Mouse (Mus musculus): Measurements from ENCODE around the gene Ctnna3. TPM values are rescaled to one million over a fixed set of nuclear protein-coding genes. Genes with fewer than 3 reads are reported as not detected.

Ctnna3 gene
- total and polyA plus RNA-seq, 3 experiments = not detected

GRCm38 (mm10) chr10:64543647-64544046 lies 1113.7 kb downstream of the Ctnna3 start:
- Histone ChIP-seq H3K9ac (ENCODE audit: control insufficient read depth, low read depth, low read length, poor library complexity, severe bottlenecking) (no peak overlapping the region), H3K27me3 (ENCODE audit: control insufficient read depth in 1 of 2, insufficient read depth in 2 of 2, low read length in 2 of 2) (no peaks in the 10 kb centered on the region), H3K4me3 (ENCODE audit: control insufficient read depth in 1 of 2, insufficient read depth in 1 of 2, low read depth in 2 of 2, low read length in 2 of 2) (no peak overlapping the region), H3K36me3 (ENCODE audit: control insufficient read depth in 1 of 2, insufficient read depth in 2 of 2, low read length in 2 of 2) (no peaks in the 10 kb centered on the region), H3K79me2 (ENCODE audit: control insufficient read depth, insufficient read depth, low read length, poor library complexity) (no peaks in the 10 kb centered on the region), H3K9me3 (replicated peaks; ENCODE audit: insufficient read depth, low read length) (no peaks in the 10 kb centered on the region), H3K4me1 (ENCODE audit: control insufficient read depth in 1 of 2, insufficient read depth in 2 of 2, low read length in 2 of 2) (no peaks in the 10 kb centered on the region), H3K27ac (ENCODE audit: control insufficient read depth, low read depth, low read length) (no peak overlapping the region)
- no peak for DNase-seq (ENCODE audit: low read depth, low spot score)
- no peak for TF ChIP-seq EP300 (IDR thresholded peaks at IDR 0.05; ENCODE audit: low read depth in 1 of 2, low read length in 2 of 2)
- TF ChIP-seq MEF2A (IDR thresholded peaks at IDR 0.05; ENCODE audit: extremely low read depth, insufficient replicate concordance, low read depth, low read length, poor library complexity, severe bottlenecking) = no peak
- no peak for TF ChIP-seq JUND (IDR thresholded peaks at IDR 0.05; ENCODE audit: low read depth, low read length)
- no peak for TF ChIP-seq NRF1 (IDR thresholded peaks at IDR 0.05; ENCODE audit: insufficient read depth, low read depth, low read length, poor library complexity, severe bottlenecking)
- no peak for TF ChIP-seq MAZ (IDR thresholded peaks at IDR 0.05; ENCODE audit: low read depth, low read length)
- no peak for TF ChIP-seq CTCF (IDR thresholded peaks at IDR 0.05 in 2 of 3, conservative IDR thresholded peaks at IDR 0.05 in 1 of 3; ENCODE audit: control insufficient read depth in 1 of 3, insufficient read depth in 1 of 3, low read depth in 2 of 3, low read length in 3 of 3, poor library complexity in 1 of 3, severe bottlenecking in 1 of 3)
- no peak for TF ChIP-seq TBP (IDR thresholded peaks at IDR 0.05; ENCODE audit: low read depth, low read length)
- no peak for TF ChIP-seq RCOR1 (IDR thresholded peaks at IDR 0.05; ENCODE audit: low read depth, low read length)
- no peak for TF ChIP-seq SMC3 (IDR thresholded peaks at IDR 0.05; ENCODE audit: low read depth, low read length)
- no peak for TF ChIP-seq ELF1 (IDR thresholded peaks at IDR 0.05; ENCODE audit: low read depth, low read length)
- TF ChIP-seq MYB (IDR thresholded peaks at IDR 0.05; ENCODE audit: low read depth, low read length) = no peak
- TF ChIP-seq E2F4 (IDR thresholded peaks at IDR 0.05; ENCODE audit: borderline replicate concordance, low read depth, low read length) = no peak
- no peak for TF ChIP-seq MYC (IDR thresholded peaks at IDR 0.05; ENCODE audit: low read depth, low read length)
- no peak for TF ChIP-seq POLR2AphosphoS2 (IDR thresholded peaks at IDR 0.05; ENCODE audit: low read length)
- no peak for TF ChIP-seq MAFK (IDR thresholded peaks at IDR 0.05; ENCODE audit: borderline replicate concordance, low read depth, low read length)
- no peak for TF ChIP-seq RAD21 (IDR thresholded peaks at IDR 0.05; ENCODE audit: low read depth, low read length)
- no peak for TF ChIP-seq HCFC1 (IDR thresholded peaks at IDR 0.05; ENCODE audit: low read depth, low read length)
- TF ChIP-seq ZMIZ1 (IDR thresholded peaks at IDR 0.05; ENCODE audit: low read depth, low read length) = no peak
- TF ChIP-seq ZC3H11A (IDR thresholded peaks at IDR 0.05; ENCODE audit: low read depth, low read length) = no peak
- TF ChIP-seq POLR2A (IDR thresholded peaks at IDR 0.05; ENCODE audit: control insufficient read depth in 1 of 2, insufficient read depth in 1 of 2, low read depth in 1 of 2, low read length in 2 of 2, poor library complexity in 1 of 2) = no peak

- no peaks in the 10 kb centered on the region for H3K9me3 ChIP-seq (replicated peaks; ENCODE audit: insufficient read depth, low read length)
- no peaks in the 10 kb centered on the region for H3K79me2 ChIP-seq (ENCODE audit: control insufficient read depth, insufficient read depth, low read length, poor library complexity)
- DNase-seq (ENCODE audit: low read depth, low spot score) = no peak
- no peak overlapping the region for H3K27ac ChIP-seq (ENCODE audit: control insufficient read depth, low read depth, low read length)
- H3K4me1 ChIP-seq (ENCODE audit: control insufficient read depth in 1 of 2, insufficient read depth in 2 of 2, low read length in 2 of 2) = no peaks in the 10 kb centered on the region
- TF ChIP-seq RAD21 (IDR thresholded peaks at IDR 0.05; ENCODE audit: low read depth, low read length) = no peak
- no peak for TF ChIP-seq MAZ (IDR thresholded peaks at IDR 0.05; ENCODE audit: low read depth, low read length)
- TF ChIP-seq GATA1 (IDR thresholded peaks at IDR 0.05; ENCODE audit: low read depth, low read length) = no peak
- TF ChIP-seq USF1 (IDR thresholded peaks at IDR 0.05; ENCODE audit: low read depth, low read length) = no peak
- TF ChIP-seq BHLHE40 (IDR thresholded peaks at IDR 0.05; ENCODE audit: borderline replicate concordance, low read depth, low read length) = no peak
- no peak for TF ChIP-seq CTCF (IDR thresholded peaks at IDR 0.05 in 2 of 3, conservative IDR thresholded peaks at IDR 0.05 in 1 of 3; ENCODE audit: control insufficient read depth in 1 of 3, insufficient read depth in 1 of 3, low read depth in 2 of 3, low read length in 3 of 3, poor library complexity in 1 of 3, severe bottlenecking in 1 of 3)
- TF ChIP-seq CHD1 (IDR thresholded peaks at IDR 0.05; ENCODE audit: low read depth, low read length) = no peak
- TF ChIP-seq UBTF (IDR thresholded peaks at IDR 0.05; ENCODE audit: borderline replicate concordance, insufficient read depth, low read depth, low read length) = no peak
- no peak for TF ChIP-seq GABPA (IDR thresholded peaks at IDR 0.05; ENCODE audit: low read depth, low read length)
- TF ChIP-seq E2F4 (IDR thresholded peaks at IDR 0.05; ENCODE audit: borderline replicate concordance, low read depth, low read length) = no peak
- no peak for TF ChIP-seq POLR2AphosphoS2 (IDR thresholded peaks at IDR 0.05; ENCODE audit: low read length)
- no peak for TF ChIP-seq POLR2A (IDR thresholded peaks at IDR 0.05; ENCODE audit: control insufficient read depth in 1 of 2, insufficient read depth in 1 of 2, low read depth in 1 of 2, low read length in 2 of 2, poor library complexity in 1 of 2)
- TF ChIP-seq JUND (IDR thresholded peaks at IDR 0.05; ENCODE audit: low read depth, low read length) = no peak
- TF ChIP-seq MAFK (IDR thresholded peaks at IDR 0.05; ENCODE audit: borderline replicate concordance, low read depth, low read length) = no peak
- TF ChIP-seq CHD2 (IDR thresholded peaks at IDR 0.05; ENCODE audit: low read length) = no peak
- no peaks in the 10 kb centered on the region for H3K27me3 ChIP-seq (ENCODE audit: control insufficient read depth in 1 of 2, insufficient read depth in 2 of 2, low read length in 2 of 2)
- no peaks in the 10 kb centered on the region for H3K36me3 ChIP-seq (ENCODE audit: control insufficient read depth in 1 of 2, insufficient read depth in 2 of 2, low read length in 2 of 2)
- no peak overlapping the region for H3K4me3 ChIP-seq (ENCODE audit: control insufficient read depth in 1 of 2, insufficient read depth in 1 of 2, low read depth in 2 of 2, low read length in 2 of 2)
- H3K9ac ChIP-seq (ENCODE audit: control insufficient read depth, low read depth, low read length, poor library complexity, severe bottlenecking) = no peak overlapping the region
These were observed 1114.5 kb downstream of the Ctnna3 start for GRCm38 (mm10) chr10:64544389-64544788.
